Mouse (Mus musculus) embryonic fibroblast, embryonic 13.5 days (primary cell): Measurements from ENCODE around the gene Akr1d1.

Experiments used
- CTCF ChIP-seq: IDR thresholded peaks from 2 replicates; pipeline ENCODE4 v1.5.1; 2011; ENCODE audit warnings: mild to moderate bottlenecking, control low read depth, low read length, moderate library complexity, borderline replicate concordance; ENCODE audit not compliant: insufficient read depth
- POLR2A ChIP-seq: IDR thresholded peaks from 2 replicates; pipeline ENCODE4 v1.6.1; 2011; ENCODE audit warnings: low read depth, mild to moderate bottlenecking, control low read depth, low read length, moderate library complexity

DNA sequence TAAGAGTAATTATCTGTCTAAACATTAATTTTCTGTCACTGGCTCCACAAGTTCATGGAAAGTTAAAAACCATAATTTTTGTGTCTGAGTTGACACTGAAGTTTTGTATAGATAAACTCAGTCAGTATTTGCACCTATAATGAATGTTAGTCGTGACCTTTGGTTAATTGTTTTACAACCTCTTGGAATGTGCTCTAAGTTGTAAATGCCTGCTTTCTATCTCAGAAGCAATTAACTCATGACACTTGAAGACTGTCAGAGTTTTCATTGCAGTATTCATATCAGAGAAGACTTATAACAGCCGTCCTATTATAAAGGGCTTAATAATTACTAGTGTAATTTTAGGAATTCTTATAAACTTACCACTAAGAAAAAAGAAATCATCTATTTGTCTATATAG lies 43.0 kb downstream of the Akr1d1 start:
- TF ChIP-seq POLR2A, result no peak
- TF ChIP-seq CTCF, result no peak
